Mouse (Mus musculus) ES-E14 (cell line): Measurements from ENCODE around the gene Tmsb4x. TPM values are rescaled to one million over a fixed set of nuclear protein-coding genes. Genes with fewer than 3 reads are reported as not detected.
A peak's percentile ranks its signal among the peaks of the same experiment; 100 is the strongest.

Experiments
- DNase-seq: peaks from one replicate; pipeline ENCODE4 v3.0.0-alpha.2; 2013; ENCODE audit warnings: low read depth, low spot score
- H3K27ac ChIP-seq: 2 replicates; pipeline ENCODE4 v1.5.1; 2012; ENCODE audit warnings: low read depth, mild to moderate bottlenecking, low read length, moderate library complexity, mixed read lengths; ENCODE audit not compliant: poor library complexity, insufficient read depth, severe bottlenecking
- H3K36me3 ChIP-seq: 2 replicates; pipeline ENCODE4 v1.6.1; 2012; ENCODE audit warnings: mild to moderate bottlenecking, low read length, moderate library complexity, mixed read lengths; ENCODE audit not compliant: control insufficient read depth, poor library complexity, insufficient read depth, severe bottlenecking
- H3K4me1 ChIP-seq, 2 experiments: fragments of 150-350 bp in 1 of 2; sonication (generic) in 1 of 2; 2 replicates each; pipeline ENCODE4 v1.6.1; 2012; ENCODE audit warnings: low read length in 2 of 2, mild to moderate bottlenecking in 1 of 2, mixed read lengths in 1 of 2; ENCODE audit not compliant: control insufficient read depth in 2 of 2, insufficient read depth in 2 of 2, poor library complexity in 1 of 2
- H3K4me3 ChIP-seq, 2 experiments: fragments of 150-350 bp in 1 of 2; sonication (generic) in 1 of 2; 2 replicates each; pipeline ENCODE4 v1.5.1; 2012; ENCODE audit warnings: low read length in 2 of 2, low read depth in 1 of 2, mild to moderate bottlenecking in 1 of 2, mixed read lengths in 1 of 2; ENCODE audit not compliant: insufficient read depth in 1 of 2, poor library complexity in 1 of 2, severe bottlenecking in 1 of 2
- H3K9ac ChIP-seq: 2 replicates; pipeline ENCODE4 v1.6.1; 2012; ENCODE audit warnings: low read depth, mild to moderate bottlenecking, low read length, mixed read lengths; ENCODE audit not compliant: poor library complexity, insufficient read depth, severe bottlenecking
- H3K9me3 ChIP-seq: fragments of 150-350 bp; sonication (generic); 2 replicates; pipeline ENCODE4 v1.6.1; 2012; ENCODE audit warnings: low read depth, mild to moderate bottlenecking, low read length; ENCODE audit not compliant: control insufficient read depth, insufficient read depth
- CHD2 ChIP-seq: IDR thresholded peaks from 2 replicates; pipeline ENCODE4 v1.6.1; 2014; ENCODE audit warnings: mild to moderate bottlenecking, low read depth, low read length, inconsistent platforms
- HCFC1 ChIP-seq: IDR thresholded peaks from 2 replicates; pipeline ENCODE4 v1.6.1; 2012; ENCODE audit warnings: low read length, inconsistent platforms, borderline replicate concordance; ENCODE audit not compliant: insufficient read depth
- MAFK ChIP-seq: IDR thresholded peaks from 2 replicates; pipeline ENCODE4 v1.6.1; 2014; ENCODE audit warnings: mild to moderate bottlenecking, low read depth, low read length, inconsistent platforms; ENCODE audit not compliant: insufficient read depth
- ZC3H11A ChIP-seq: IDR thresholded peaks from 2 replicates; pipeline ENCODE4 v1.6.1; 2012; ENCODE audit warnings: low read depth, mild to moderate bottlenecking, inconsistent platforms, low read length, borderline replicate concordance
- ZNF384 ChIP-seq: IDR thresholded peaks from 2 replicates; pipeline ENCODE4 v1.6.1; 2012; ENCODE audit warnings: low read depth, low read length, inconsistent platforms
- in situ Hi-C, 2 experiments: fragments of 600-800 bp; cut with MboI; formaldehyde crosslinking; loops; one replicate each; pipeline ENCODE4 v1.15.1; 2025; ENCODE audit warnings: low sequenced_read_pairs in 2 of 2, inconsistent platforms in 1 of 2; ENCODE audit not compliant: unreplicated experiment in 2 of 2
- total RNA-seq: library from RNA; depleted of rRNA; stranded (reverse); fragments of 300-350 nt; gene quantifications from 2 replicates; pipeline ENCODE4 v1.2.3, GENCODE M21; 2012

The Tmsb4x gene
- total RNA-seq, 1 experiment = 1,131 TPM

GRCm38 (mm10) chrX:167227138-167227537, 18.0 kb upstream of the Tmsb4x start:
- TF ChIP-seq HCFC1 (no peak), ZNF384 (no peak), MAFK (no peak), CHD2 (no peak), ZC3H11A (no peak)
- H3K36me3 ChIP-seq = no peaks in the 10 kb centered on the region
- H3K9me3 ChIP-seq = no peaks in the 10 kb centered on the region
- peak overlapping the region; percentile 50; the same call in 1 of the 2 replicates for H3K27ac ChIP-seq
- H3K4me3 ChIP-seq = peak overlapping the region in 1 of 2 experiments; percentile 36; a peak in 2 of 4 replicates
- no peak overlapping the region; the same call in 1 of the 2 replicates for H3K9ac ChIP-seq
- peaks cover 0 to 8% of the 10 kb centered on the region in 2 experiments; a peak in 1 of 4 replicates for H3K4me1 ChIP-seq
- DNase-seq = no peak
- in situ Hi-C loops = loop anchor here in 1 of 2 experiments (25.0 kb wide), 1 partner anchor 565 kb away; no protein-coding TSS in a partner anchor

GRCm38 (mm10) chrX:167226570-167226969, 17.5 kb upstream of the Tmsb4x start:
- H3K9me3 ChIP-seq = no peaks in the 10 kb centered on the region
- no peak overlapping the region; the same call in 1 of the 2 replicates for H3K9ac ChIP-seq
- in situ Hi-C loops = loop anchor here in 1 of 2 experiments (25.0 kb wide), 1 partner anchor 564 kb away; no protein-coding TSS in a partner anchor
- no peak for DNase-seq
- peak overlapping the region; percentile 50; the same call in 1 of the 2 replicates for H3K27ac ChIP-seq
- no peak for TF ChIP-seq HCFC1
- TF ChIP-seq MAFK = no peak
- no peak for TF ChIP-seq CHD2
- TF ChIP-seq ZC3H11A = no peak
- no peak for TF ChIP-seq ZNF384
- no peaks in the 10 kb centered on the region for H3K36me3 ChIP-seq
- H3K4me3 ChIP-seq = peak overlapping the region in 1 of 2 experiments; percentile 36; a peak in 2 of 4 replicates
- peaks cover 0 to 7% of the 10 kb centered on the region in 2 experiments; a peak in 1 of 4 replicates for H3K4me1 ChIP-seq

- Histone ChIP-seq H3K4me3 (peak overlapping the region; percentile 48 to 54), H3K36me3 (no peaks in the 10 kb centered on the region), H3K9me3 (no peaks in the 10 kb centered on the region), H3K9ac (peak overlapping the region; percentile 56; the same call in 1 of the 2 replicates), H3K4me1 (peaks cover 0 to 2% of the 10 kb centered on the region in 2 experiments; a peak in 1 of 4 replicates), H3K27ac (peak overlapping the region; percentile 71; the same call in 1 of the 2 replicates)
- in situ Hi-C loops = no loop called here
- DNase-seq = no peak
- TF ChIP-seq ZC3H11A = no peak
- no peak for TF ChIP-seq MAFK
- no peak for TF ChIP-seq ZNF384
- TF ChIP-seq CHD2 = no peak
- no peak for TF ChIP-seq HCFC1
Measured at GRCm38 (mm10) chrX:167212707-167213106, 3.6 kb upstream of the Tmsb4x start.

GRCm38 (mm10) chrX:167211871-167212555, 2.9 kb upstream of the Tmsb4x start:
- Histone ChIP-seq H3K36me3 (peaks cover 3% of the 10 kb centered on the region; the same call in 1 of the 2 replicates), H3K9me3 (no peaks in the 10 kb centered on the region), H3K4me1 (peaks cover 0 to 2% of the 10 kb centered on the region in 2 experiments; a peak in 1 of 4 replicates), H3K4me3 (peak overlapping the region in 1 of 2 experiments; percentile 54; a peak in 2 of 4 replicates), H3K27ac (no peak overlapping the region; the same call in 1 of the 2 replicates), H3K9ac (no peak overlapping the region)
- no peak for TF ChIP-seq ZC3H11A
- in situ Hi-C loops = no loop called here
- no peak for DNase-seq
